ENCODE assay signal across 8 mouse cellular contexts in the genomic region with DNA sequence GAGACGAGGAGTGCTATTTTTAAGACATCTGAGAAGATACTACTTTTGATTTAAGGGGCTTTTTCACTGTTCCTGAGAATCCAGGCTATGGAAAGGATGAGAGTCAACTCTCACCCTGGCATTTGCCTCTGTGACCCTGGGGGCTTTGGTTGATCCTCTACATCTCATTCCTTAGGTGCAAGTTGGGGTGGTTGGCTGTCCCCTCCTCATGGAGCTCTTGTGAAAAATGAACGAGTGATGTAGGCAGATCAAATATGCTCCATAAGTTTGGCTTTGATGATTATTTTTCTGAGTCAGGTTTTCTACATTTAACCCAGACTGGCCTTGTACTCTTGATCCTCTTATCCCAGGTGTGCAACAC. TPM values are rescaled to one million over a fixed set of nuclear protein-coding genes. Genes with fewer than 3 reads are reported as not detected.
DNase-seq lines count a peak whose midpoint lies in the region; ATAC-seq and TF ChIP-seq lines count a peak whose summit lies in the region.

No protein-coding gene starts in this region.

- H3K27me3 ChIP-seq in cerebellum, adult 2 months (ENCODE audit: control insufficient read depth, insufficient read depth, low read length) = no peaks in the 10 kb centered on the region
- no peaks in the 10 kb centered on the region for H3K27me3 ChIP-seq in testis, adult 2 months (ENCODE audit: control insufficient read depth, insufficient read depth, low read length)
- no peaks in the 10 kb centered on the region for H3K27me3 ChIP-seq in liver, embryonic 11.5 days (replicated peaks; ENCODE audit: control insufficient read depth, insufficient read depth, low read length)

- H3K27ac ChIP-seq in cerebellum, adult 2 months (ENCODE audit: insufficient read depth, low read length) = no peak overlapping the region
- H3K27ac ChIP-seq in testis, adult 2 months (ENCODE audit: control insufficient read depth, insufficient read depth, low read depth, low read length) = peak overlapping the region; percentile 43; the same call in 1 of the 2 replicates
- no peak overlapping the region for H3K27ac ChIP-seq in liver, embryonic 11.5 days (ENCODE audit: low read depth, low read length)

- DNase-seq in cerebellum, adult 2 months = no peak
- no peak for DNase-seq in cerebellum, postnatal 36 days
- no peak for DNase-seq in testis, postnatal 10 days (ENCODE audit: low spot score)
- no peak for DNase-seq in liver, embryonic 11.5 days (ENCODE audit: low spot score)
- DNase-seq in frontal cortex, postnatal 10 days (ENCODE audit: low spot score in 2 of 2) = no peak
- no peak for DNase-seq in cerebellum, adult 11 months

- peak overlapping the region; percentile 89 for H3K4me2 ChIP-seq in liver, embryonic 11.5 days

- no peak for TF ChIP-seq CTCF in cerebellum, adult 2 months (IDR thresholded peaks at IDR 0.05; ENCODE audit: borderline replicate concordance, insufficient read depth, low read depth, low read length)
- no peak for TF ChIP-seq CTCF in testis, adult 2 months (IDR thresholded peaks at IDR 0.05; ENCODE audit: control insufficient read depth, insufficient read depth, insufficient replicate concordance, low read depth, low read length)

- H3K4me1 ChIP-seq in cerebellum, adult 2 months (ENCODE audit: control insufficient read depth, insufficient read depth, low read length) = no peaks in the 10 kb centered on the region
- peaks cover 7% of the 10 kb centered on the region for H3K4me1 ChIP-seq in testis, adult 2 months (ENCODE audit: control insufficient read depth, insufficient read depth, low read length)
- peaks cover 8% of the 10 kb centered on the region for H3K4me1 ChIP-seq in liver, embryonic 11.5 days (replicated peaks; ENCODE audit: control insufficient read depth, insufficient read depth, low read length)

- no peak for TF ChIP-seq POLR2A in cerebellum, adult 2 months (IDR thresholded peaks at IDR 0.05; ENCODE audit: borderline replicate concordance, insufficient read depth, low read length)
- no peak for TF ChIP-seq POLR2A in testis, adult 2 months (IDR thresholded peaks at IDR 0.05; ENCODE audit: control insufficient read depth, low read depth, low read length)

- H3K9me3 ChIP-seq in liver, embryonic 11.5 days (ENCODE audit: control insufficient read depth, low read length) = no peaks in the 10 kb centered on the region

- no peaks in the 10 kb centered on the region for H3K36me3 ChIP-seq in testis, adult 2 months (ENCODE audit: control insufficient read depth, insufficient read depth, low read length)
- no peaks in the 10 kb centered on the region for H3K36me3 ChIP-seq in liver, embryonic 11.5 days (ENCODE audit: control insufficient read depth, insufficient read depth, low read length)

- ATAC-seq in liver, embryonic 11.5 days (replicated peaks; ENCODE audit: low FRiP score) = peak; percentile 21; the same call in 1 of the 2 replicates
- no peak for ATAC-seq in activated CD4-positive, CD25-positive, alpha-beta regulatory T cell, adult 4 months

- H3K9ac ChIP-seq in liver, embryonic 11.5 days (ENCODE audit: low read depth, low read length) = peak overlapping the region; percentile 43; the same call in 1 of the 2 replicates

- 1% methylated on average over 2 of the region's 2 CpGs for WGBS in cerebellum, adult 2 months
- 7% methylated on average over 2 of the region's 2 CpGs for WGBS in liver, embryonic 11.5 days

- peak overlapping the region; percentile 87 for H3K4me3 ChIP-seq in cerebellum, adult 2 months (replicated peaks; ENCODE audit: insufficient read depth, low read depth, low read length)
- H3K4me3 ChIP-seq in testis, adult 2 months (ENCODE audit: control insufficient read depth, low read depth, low read length) = peak overlapping the region; percentile 91
- peak overlapping the region; percentile 77 for H3K4me3 ChIP-seq in liver, embryonic 11.5 days (ENCODE audit: low read depth, low read length)

RNA-seq across cellular contexts. Expression of gene Ccnq, which starts 0.3 kb away (rescaled TPM):
- 30.8 and 31.2 TPM in 2 replicates for polyA plus RNA-seq in cerebellum, adult 2 months (2012; rRNA removed)
- polyA plus RNA-seq in testis, adult 2 months (2012; rRNA removed) = 13.8 and 16.5 TPM in 2 replicates
- 47.9 and 52.3 TPM in 2 replicates for polyA plus RNA-seq in liver, embryonic 11.5 days (2014; fragmentation: Nextera tagmentation; extraction: Ambion mirVana)
- 10 to 100 TPM; 38.4 to 46.6 TPM for polyA plus RNA-seq in activated CD4-positive, CD25-positive, alpha-beta regulatory T cell, adult 4 months (2017; shearing (Covaris generic))

RNA-seq across cellular contexts. Expression of gene Nlk, which starts 54.6 kb away (rescaled TPM):
- 25.6 TPM in 2 replicates for polyA plus RNA-seq in cerebellum, adult 2 months (2012; rRNA removed)
- polyA plus RNA-seq in testis, adult 2 months (2012; rRNA removed) = 10.8 and 12.0 TPM in 2 replicates
- 13.9 and 17.2 TPM in 2 replicates for polyA plus RNA-seq in liver, embryonic 11.5 days (2014; fragmentation: Nextera tagmentation; extraction: Ambion mirVana)
- 10 to 100 TPM; 23.8 to 30.5 TPM for polyA plus RNA-seq in activated CD4-positive, CD25-positive, alpha-beta regulatory T cell, adult 4 months (2017; shearing (Covaris generic))
